9 mouse cellular contexts compared by ENCODE assay signal in the genomic region with DNA sequence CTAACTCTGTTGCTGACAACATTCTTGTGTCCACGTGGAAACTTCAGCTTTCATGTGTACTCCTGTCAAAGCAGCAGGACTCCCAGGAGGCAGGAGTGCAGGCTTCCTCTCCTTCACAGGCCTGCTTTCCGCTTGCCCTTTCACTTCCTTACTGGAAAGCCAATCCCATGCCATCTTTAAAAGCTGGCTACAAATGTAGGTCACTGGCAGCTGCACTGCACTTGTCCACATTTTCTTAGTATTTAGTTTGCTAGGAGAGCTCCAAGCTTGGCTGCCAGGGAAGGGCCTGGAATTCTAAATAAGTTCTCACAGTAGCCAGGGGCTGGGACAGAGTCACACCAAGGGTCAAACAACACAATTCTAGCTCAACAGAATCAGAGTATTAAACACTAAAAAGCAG. TPM values are rescaled to one million over a fixed set of nuclear protein-coding genes. Genes with fewer than 3 reads are reported as not detected.
DNase-seq lines count a peak whose midpoint lies in the region; ATAC-seq and TF ChIP-seq lines count a peak whose summit lies in the region.
"Had no signal": no experiment of that assay in that cellular context is flagged by ENCODE, and none has a peak within 500 bp of the region (broad histone marks: within the 10 kb centered on the region; RNA-seq: fewer than 3 reads in every experiment).

No protein-coding gene starts in this region.

- H3K9ac ChIP-seq in heart, embryonic 12.5 days: no peak overlapping the region
- H3K9ac ChIP-seq in stomach, postnatal 0 days (ENCODE audit: low read length): no peak overlapping the region
- H3K9ac ChIP-seq: heart, embryonic 13.5 days had no signal

- ATAC-seq in heart, embryonic 12.5 days (ENCODE audit: insufficient number of reproducible peaks, low FRiP score): no peak
- no peak for ATAC-seq in stomach, postnatal 0 days (ENCODE audit: low FRiP score, low TSS enrichment)

- H3K4me1 ChIP-seq in heart, embryonic 12.5 days (replicated peaks): no peaks in the 10 kb centered on the region
- no peaks in the 10 kb centered on the region for H3K4me1 ChIP-seq in stomach, postnatal 0 days (replicated peaks; ENCODE audit: control insufficient read depth, insufficient read depth)
- H3K4me1 ChIP-seq: heart, embryonic 13.5 days had no signal

- TF ChIP-seq EP300 in stomach, postnatal 0 days (optimal IDR thresholded peaks at IDR 0.05): no peak

- WGBS in heart, embryonic 12.5 days: 60% methylated on average over 2 of the region's 2 CpGs
- 51% methylated on average over 2 of the region's 2 CpGs for WGBS in stomach, postnatal 0 days

- DNase-seq in heart, adult 11 months: peak; percentile 90
- peak; percentile 93 for DNase-seq in adipocyte (ENCODE audit: low spot score)
- DNase-seq in fibroblast of lung, adult 2 months (ENCODE audit: low read depth): peak; percentile 2
- peak; percentile 9 to 35 for DNase-seq in layer of hippocampus, postnatal 10 days (ENCODE audit: low spot score in 2 of 2)
- DNase-seq in stomach, postnatal 0 days (ENCODE audit: low spot score): no peak
- no peak for DNase-seq in embryo, embryonic 10.5 days (ENCODE audit: low spot score)
- DNase-seq in urinary bladder, adult 18-20 months (ENCODE audit: low spot score in 2 of 2): no peak

- no peaks in the 10 kb centered on the region for H3K27me3 ChIP-seq in heart, embryonic 12.5 days (replicated peaks)
- H3K27me3 ChIP-seq in stomach, postnatal 0 days (ENCODE audit: control insufficient read depth, insufficient read depth, low read length): no peaks in the 10 kb centered on the region
- H3K27me3 ChIP-seq: heart, embryonic 13.5 days had no signal

- no peak overlapping the region for H3K4me3 ChIP-seq in heart, embryonic 12.5 days
- no peak overlapping the region for H3K4me3 ChIP-seq in stomach, postnatal 0 days (ENCODE audit: low read depth, low read length)
- H3K4me3 ChIP-seq: heart, embryonic 13.5 days had no signal

- H3K27ac ChIP-seq in heart, embryonic 12.5 days (ENCODE audit: poor library complexity, severe bottlenecking): no peak overlapping the region
- no peak overlapping the region for H3K27ac ChIP-seq in stomach, postnatal 0 days (replicated peaks)
- H3K27ac ChIP-seq: heart, embryonic 13.5 days had no signal

- peaks cover 8% of the 10 kb centered on the region for H3K36me3 ChIP-seq in heart, embryonic 12.5 days
- H3K36me3 ChIP-seq in stomach, postnatal 0 days (ENCODE audit: control insufficient read depth, insufficient read depth, low read length): no peaks in the 10 kb centered on the region

- H3K9me3 ChIP-seq in heart, embryonic 12.5 days (replicated peaks): no peaks in the 10 kb centered on the region
- no peaks in the 10 kb centered on the region for H3K9me3 ChIP-seq in stomach, postnatal 0 days (ENCODE audit: control insufficient read depth, low read length)

- no peak overlapping the region for H3K4me2 ChIP-seq in heart, embryonic 12.5 days
- H3K4me2 ChIP-seq in stomach, postnatal 0 days (replicated peaks; ENCODE audit: low read depth): no peak overlapping the region
- H3K4me2 ChIP-seq: heart, embryonic 13.5 days had no signal

- TF ChIP-seq CTCF in stomach, postnatal 0 days (IDR thresholded peaks at IDR 0.05; ENCODE audit: low read depth): no peak

RNA-seq across cellular contexts. Expression of gene Elp4, which starts 49.6 kb away (rescaled TPM):
- 20.7 and 22.6 TPM in 2 replicates for polyA plus RNA-seq in heart, embryonic 12.5 days (2016; fragmentation: Nextera tagmentation; extraction: Ambion mirVana)
- total RNA-seq in layer of hippocampus, postnatal 10 days (2021): 10 to 100 TPM; 20.2 to 29.6 TPM
- 14.0 and 14.1 TPM in 2 replicates for polyA plus RNA-seq in stomach, postnatal 0 days (2015; fragmentation: Nextera tagmentation; extraction: Ambion mirVana)

RNA-seq across cellular contexts. Expression of gene Immp1l, which starts 49.7 kb away (rescaled TPM):
- polyA plus RNA-seq in heart, embryonic 12.5 days (2016; fragmentation: Nextera tagmentation; extraction: Ambion mirVana): 104 and 111 TPM in 2 replicates
- total RNA-seq in layer of hippocampus, postnatal 10 days (2021): 10 to 100 TPM; 32.7 to 35.5 TPM
- 106 TPM in 2 replicates for polyA plus RNA-seq in stomach, postnatal 0 days (2015; fragmentation: Nextera tagmentation; extraction: Ambion mirVana)

Comparison
In these comparisons a context has a peak if more than half of its experiments do, and no peak if none do; other contexts are left out.
1. DNase-seq: peak in heart, adult 11 months (single experiment), adipocyte (single experiment), fibroblast of lung, adult 2 months (single experiment) and layer of hippocampus, postnatal 10 days (2 of 2); none in stomach, postnatal 0 days (single experiment), embryo, embryonic 10.5 days (single experiment) and urinary bladder, adult 18-20 months (0 of 2).